Mouse (Mus musculus) lung, adult 2 months (tissue): ENCODE results near the gene Shroom1. TPM values are rescaled to one million over a fixed set of nuclear protein-coding genes. Genes with fewer than 3 reads are reported as not detected.

Experiments
- DNase-seq: peaks from one replicate; pipeline ENCODE4 v3.0.0; 2022
- H3K4me1 ChIP-seq: fragments of 200-500 bp; 2 replicates; pipeline ENCODE4 v1.6.1; 2011; ENCODE audit warnings: low read length; ENCODE audit not compliant: control insufficient read depth, insufficient read depth
- H3K4me3 ChIP-seq: fragments of 200-500 bp; replicated peaks from 2 replicates; pipeline ENCODE3; 2011; ENCODE audit warnings: low read depth, mild to moderate bottlenecking, control low read depth, low read length; ENCODE audit errors: extremely low read depth
- CTCF ChIP-seq: fragments of 200-500 bp; IDR thresholded peaks from 2 replicates; pipeline ENCODE4 v1.5.1; 2011; ENCODE audit warnings: mild to moderate bottlenecking, low read length, control low read depth; ENCODE audit not compliant: insufficient read depth
- POLR2A ChIP-seq: fragments of 200-500 bp; IDR thresholded peaks from 2 replicates; pipeline ENCODE4 v1.6.1; 2011; ENCODE audit warnings: low read depth, mild to moderate bottlenecking, control low read depth, low read length, borderline replicate concordance; ENCODE audit errors: extremely low read depth
- WGBS: fragments of 180-500 bp; shearing (Covaris S2); methylation state at CpG from one replicate; pipeline ENCODE4 v1.1.7; 2018; 5-methylcytosine and 5-hydroxymethylcytosine counted together
- polyA plus RNA-seq: library from polyadenylated mRNA; depleted of rRNA; stranded (reverse); fragments of >200 nt; gene quantifications from 2 replicates; pipeline ENCODE4 v1.2.3, GENCODE M21; 2012

Shroom1 gene
- polyA plus RNA-seq, 1 experiment: 3.0 TPM

DNA sequence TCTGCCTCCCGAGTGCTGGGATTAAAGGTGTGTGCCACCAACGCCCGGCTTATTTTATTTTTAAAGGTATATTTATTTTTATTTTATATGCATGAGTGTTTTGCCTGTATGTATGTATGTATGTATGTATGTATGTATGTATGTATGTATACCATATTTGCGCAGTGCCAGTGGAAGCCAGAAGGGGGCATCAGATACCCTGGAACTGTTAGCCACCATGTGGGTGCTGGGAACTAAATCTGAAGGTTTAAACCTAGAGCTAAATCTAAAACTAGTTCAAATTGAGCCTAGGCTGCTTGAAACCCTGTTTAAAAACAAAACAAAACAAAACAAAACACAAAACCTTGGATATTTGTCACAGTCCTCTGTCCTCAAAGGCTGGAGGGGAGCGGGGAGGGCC lies 32.0 kb downstream of the Shroom1 start:
- DNase-seq: no peak
- TF ChIP-seq CTCF (no peak), POLR2A (no peak)
- WGBS: 99% methylated on average over 5 of the region's 5 CpGs
- H3K4me1 ChIP-seq: no peaks in the 10 kb centered on the region
- no peak overlapping the region for H3K4me3 ChIP-seq

DNA sequence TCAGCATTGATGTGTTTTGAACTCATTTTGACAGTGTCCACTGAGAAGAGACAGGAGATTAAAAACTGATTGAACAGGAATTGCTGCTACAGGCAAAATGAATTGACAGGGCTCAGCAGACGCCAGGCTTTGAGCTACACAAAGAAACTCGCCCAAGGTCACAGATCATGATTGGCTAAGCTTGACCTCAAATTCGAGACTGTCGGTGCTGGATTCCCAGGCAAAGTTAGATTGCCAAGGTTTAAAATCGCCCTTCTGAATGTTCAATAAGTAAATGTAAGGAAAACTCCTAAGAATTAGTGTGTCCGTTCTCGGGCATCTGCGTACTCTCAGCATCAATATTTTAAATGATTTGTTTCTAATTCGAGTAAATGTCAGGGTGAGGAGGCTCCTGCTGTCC lies 32.4 kb downstream of the Shroom1 start:
- Histone ChIP-seq H3K4me3 (no peak overlapping the region), H3K4me1 (no peaks in the 10 kb centered on the region)
- WGBS: 87% methylated on average over 9 of the region's 9 CpGs
- no peak for DNase-seq
- TF ChIP-seq POLR2A (no peak), CTCF (no peak)

DNA sequence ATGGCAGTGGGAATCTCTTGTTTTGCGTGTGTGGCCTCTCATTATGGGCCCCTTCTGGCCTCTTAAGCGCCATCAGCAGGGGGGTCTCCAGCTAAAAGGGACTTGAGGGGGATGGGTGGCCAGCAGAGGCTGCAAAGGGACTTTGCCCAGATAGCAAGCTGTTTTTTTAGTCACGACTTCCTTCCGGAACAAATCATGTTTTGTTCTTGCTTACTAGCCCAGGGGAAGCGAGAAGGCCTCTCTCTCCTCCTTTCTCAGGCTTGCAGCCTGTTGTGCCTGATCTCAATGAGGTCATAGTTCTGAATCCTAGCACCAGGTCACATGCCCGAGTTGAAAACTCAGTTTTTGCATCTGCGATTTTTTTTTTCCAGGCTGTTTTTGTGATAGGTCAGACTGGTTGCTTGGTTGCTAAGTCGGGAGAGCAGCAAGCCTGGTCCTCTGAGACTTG lies 35.0 kb downstream of the Shroom1 start:
- Histone ChIP-seq H3K4me1 (no peaks in the 10 kb centered on the region), H3K4me3 (no peak overlapping the region)
- 29% methylated on average over 8 of the region's 8 CpGs for WGBS
- no peak for DNase-seq
- TF ChIP-seq POLR2A: no peak
- no peak for TF ChIP-seq CTCF

DNA sequence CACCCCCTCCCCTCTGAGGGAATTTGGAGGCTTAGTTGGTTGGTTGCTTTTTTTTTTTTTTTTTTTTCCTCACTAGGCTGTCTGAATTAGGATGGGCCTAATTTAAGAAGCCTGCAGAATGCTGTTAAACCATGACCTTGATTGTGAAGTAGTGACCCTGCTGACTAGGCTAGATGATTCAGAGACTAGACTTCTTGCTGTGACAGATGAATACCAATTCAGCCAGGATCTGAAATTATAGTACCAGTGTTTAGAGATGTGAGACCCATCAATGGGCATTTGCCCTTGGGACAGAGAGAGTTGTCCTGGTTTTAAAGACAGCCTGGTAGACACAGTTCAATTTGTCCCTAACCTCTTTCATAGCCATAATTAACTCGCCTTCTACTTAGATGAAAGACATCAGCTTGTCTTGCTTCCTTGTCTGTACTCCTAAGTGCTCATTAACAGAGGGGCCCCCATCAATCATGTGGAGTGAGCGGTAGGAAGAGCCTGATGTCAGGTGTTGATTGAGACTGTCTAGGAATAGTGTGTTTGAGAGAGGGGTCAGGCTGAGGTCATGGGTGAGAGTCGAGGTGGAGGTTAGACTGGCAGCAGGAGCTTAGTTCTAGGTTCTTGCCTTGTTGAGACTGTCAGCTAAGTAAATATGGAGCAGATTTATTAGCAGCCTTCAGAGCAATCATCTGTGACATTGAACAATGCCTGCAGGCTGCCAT lies 36.4 kb downstream of the Shroom1 start:
- TF ChIP-seq CTCF (no peak), POLR2A (no peak)
- WGBS: 70% methylated on average over 3 of the region's 3 CpGs
- H3K4me1 ChIP-seq: no peaks in the 10 kb centered on the region
- DNase-seq: no peak
- H3K4me3 ChIP-seq: no peak overlapping the region

DNA sequence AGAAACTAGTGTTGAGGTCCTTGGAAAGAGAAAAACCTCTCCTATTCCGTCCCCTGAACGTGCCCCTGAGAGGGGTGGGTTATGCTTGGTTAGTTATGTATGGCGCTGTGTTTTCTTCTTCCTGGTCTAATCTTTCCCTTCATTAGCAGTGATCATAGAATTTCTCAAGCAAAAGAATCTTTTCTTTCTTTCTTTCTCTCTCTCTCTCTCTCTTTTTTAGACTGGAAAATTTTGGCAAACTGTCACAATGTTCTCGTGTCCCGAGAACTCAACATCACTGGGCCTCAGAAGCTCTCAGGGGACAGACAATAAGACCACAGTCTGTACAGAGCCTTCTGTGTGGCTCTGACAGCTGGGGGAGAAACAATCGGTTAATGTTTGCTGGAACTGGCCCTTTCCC lies 38.4 kb downstream of the Shroom1 start:
- DNase-seq: no peak
- 74% methylated on average over 6 of the region's 6 CpGs for WGBS
- no peak overlapping the region for H3K4me3 ChIP-seq
- no peaks in the 10 kb centered on the region for H3K4me1 ChIP-seq
- TF ChIP-seq POLR2A (no peak), CTCF (no peak)

DNA sequence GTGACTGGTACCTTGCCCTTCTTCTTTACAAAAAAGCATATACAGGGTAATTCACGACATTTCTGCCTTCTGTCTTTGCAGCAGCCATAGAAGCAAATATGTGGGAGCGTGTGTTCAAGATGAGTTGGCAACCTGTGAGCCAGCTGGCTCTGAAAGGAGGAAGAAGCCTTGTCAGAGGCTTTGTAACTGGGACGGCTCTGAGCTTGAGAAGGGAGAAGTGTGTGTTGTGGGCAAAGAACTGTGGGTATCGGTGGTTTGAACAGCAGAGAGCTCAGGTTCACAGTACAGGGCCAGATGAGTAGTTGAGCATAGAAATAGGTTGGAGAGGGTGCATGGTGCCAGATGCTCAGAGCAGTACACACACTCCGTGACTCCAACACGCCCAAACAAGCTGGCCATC lies 39.9 kb downstream of the Shroom1 start:
- Histone ChIP-seq H3K4me1 (no peaks in the 10 kb centered on the region), H3K4me3 (no peak overlapping the region)
- WGBS: 63% methylated on average over 6 of the region's 6 CpGs
- TF ChIP-seq CTCF (no peak), POLR2A (no peak)
- no peak for DNase-seq

DNA sequence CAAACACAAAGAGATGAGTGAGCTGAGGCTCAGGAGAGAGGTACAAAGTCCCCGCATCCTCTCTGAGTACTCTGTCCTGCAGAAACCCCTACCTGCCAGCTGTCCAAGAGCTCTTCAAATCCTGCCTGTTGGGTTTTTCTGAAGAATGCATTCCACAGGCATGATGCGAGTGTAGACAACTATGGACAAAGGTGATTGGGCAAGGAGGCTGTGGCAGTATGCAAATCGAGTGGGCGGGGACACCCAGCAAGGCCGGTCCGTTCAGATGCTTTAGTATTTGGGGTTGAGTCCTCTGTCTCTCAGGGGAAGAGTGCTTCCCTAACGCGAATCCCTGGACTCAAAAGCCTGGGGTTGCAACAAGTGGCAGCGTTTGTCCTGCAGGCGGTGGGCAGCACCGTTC lies 43.6 kb downstream of the Shroom1 start:
- WGBS: 14% methylated on average over 11 of the region's 11 CpGs
- TF ChIP-seq POLR2A (no peak), CTCF (no peak)
- DNase-seq: peak; percentile 68
- no peak overlapping the region for H3K4me3 ChIP-seq
- no peaks in the 10 kb centered on the region for H3K4me1 ChIP-seq

DNA sequence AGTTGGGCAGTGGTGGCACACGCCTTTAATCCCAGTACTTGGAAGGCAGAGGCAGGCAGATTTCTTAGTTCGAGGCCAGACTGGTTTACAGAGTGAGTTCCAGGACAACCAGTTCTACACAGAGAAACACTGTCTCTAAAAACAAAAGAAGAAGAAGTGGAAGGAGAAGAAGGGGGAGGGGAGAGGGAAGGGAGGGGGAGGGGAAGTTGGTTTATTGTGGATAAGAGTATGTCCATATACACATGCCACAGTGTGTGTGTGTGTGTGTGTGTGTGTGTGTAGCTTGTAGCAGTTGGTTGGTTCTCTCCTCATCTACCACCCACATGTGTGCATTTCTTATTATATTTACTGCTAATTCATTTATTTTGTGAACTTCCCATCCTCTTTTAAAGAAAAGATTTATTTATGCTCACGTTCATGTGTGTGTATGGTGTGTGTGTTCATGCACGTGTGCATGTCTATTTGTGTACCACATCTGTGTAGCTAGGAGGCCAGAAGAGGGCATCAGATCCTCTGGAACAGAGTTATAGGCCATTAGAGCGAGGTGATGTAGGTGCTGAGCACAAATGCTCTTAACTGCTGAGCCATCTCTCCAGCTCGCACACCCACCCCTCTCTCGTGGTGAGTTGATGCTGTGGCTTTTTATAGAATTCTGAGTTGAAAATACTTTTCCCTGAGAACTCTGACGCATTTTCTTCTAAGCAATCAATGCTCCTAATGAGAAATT lies 45.2 kb downstream of the Shroom1 start:
- Histone ChIP-seq H3K4me1 (no peaks in the 10 kb centered on the region), H3K4me3 (no peak overlapping the region)
- WGBS: 78% methylated on average over 8 of the region's 8 CpGs
- TF ChIP-seq POLR2A (no peak), CTCF (0 out of 2 replicates have a peak, but pooled peaks have one; percentile 2)
- no peak for DNase-seq

DNA sequence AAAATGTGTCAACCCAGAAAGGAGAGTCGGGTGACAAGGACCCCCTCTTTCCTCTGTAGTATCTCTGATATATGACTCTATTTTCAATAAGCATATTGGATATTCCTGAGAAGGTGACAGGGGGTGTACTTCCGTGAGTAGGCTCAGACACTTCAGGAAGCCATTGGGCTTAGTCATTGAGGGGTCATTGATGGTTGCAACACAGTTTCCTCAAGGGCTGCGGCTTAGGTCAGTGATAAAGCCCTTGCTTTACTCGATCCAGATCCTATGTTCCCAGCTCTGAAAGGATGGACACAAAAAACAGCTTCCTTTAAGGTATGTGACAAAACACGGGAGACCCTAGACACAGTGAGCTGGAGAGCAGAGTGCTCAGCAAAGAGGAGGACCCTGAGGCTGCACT lies 46.7 kb downstream of the Shroom1 start:
- no peak for DNase-seq
- TF ChIP-seq CTCF (no peak), POLR2A (no peak)
- WGBS: 64% methylated on average over 5 of the region's 5 CpGs
- Histone ChIP-seq H3K4me3 (no peak overlapping the region), H3K4me1 (no peaks in the 10 kb centered on the region; the same call in 1 of the 2 replicates)

DNA sequence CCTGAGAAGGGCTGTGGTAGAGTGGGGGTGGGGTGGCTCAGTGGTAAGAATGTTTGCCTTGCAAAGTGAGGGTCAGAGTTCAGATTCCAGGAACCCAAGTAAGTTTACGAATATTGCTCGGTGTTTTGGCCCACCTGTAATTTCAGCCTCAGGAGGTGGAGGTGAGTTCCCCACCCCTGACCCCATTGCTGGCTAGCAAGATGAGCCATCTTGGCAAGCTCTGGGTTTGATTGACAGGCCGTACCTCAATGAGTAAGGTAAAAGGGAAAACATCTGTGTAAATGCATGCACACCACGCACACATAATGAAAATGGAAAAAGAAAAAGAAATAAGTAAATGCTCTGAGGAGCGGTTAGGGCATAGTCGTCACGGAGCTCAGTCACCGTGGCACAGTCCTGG lies 47.4 kb downstream of the Shroom1 start:
- TF ChIP-seq CTCF: no peak
- no peak for TF ChIP-seq POLR2A
- 87% methylated on average over 8 of the region's 8 CpGs for WGBS
- Histone ChIP-seq H3K4me3 (no peak overlapping the region), H3K4me1 (no peaks in the 10 kb centered on the region; the same call in 1 of the 2 replicates)
- DNase-seq: no peak
